Mouse (Mus musculus): ENCODE measurements around the gene Ndufb7. TPM values are rescaled to one million over a fixed set of nuclear protein-coding genes. Genes with fewer than 3 reads are reported as not detected.

The Ndufb7 gene
- polyA plus RNA-seq, 1 experiment from 2014 or later: 345 TPM

DNA sequence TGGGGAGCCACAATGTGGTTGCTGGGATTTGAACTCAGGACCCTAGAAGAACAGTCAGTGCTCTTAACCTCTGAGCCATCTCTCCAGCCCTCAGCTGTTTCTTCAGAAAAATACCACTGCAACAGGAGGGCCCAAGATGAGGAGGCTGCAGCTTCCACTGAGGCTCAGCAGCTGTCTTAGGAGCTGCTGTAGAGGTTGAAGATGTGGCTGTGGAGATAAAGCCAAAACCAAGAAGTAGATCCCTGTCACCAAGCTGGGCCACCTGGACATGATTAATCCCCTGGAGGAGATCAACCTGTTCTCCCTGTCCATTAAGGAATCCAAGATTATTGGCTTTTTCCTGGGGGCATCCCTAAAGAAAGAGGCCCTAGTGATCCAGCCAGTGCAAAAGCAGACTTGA, 33.3 kb downstream of the Ndufb7 start:
- H3K4me3 ChIP-seq (ENCODE audit: low read depth, low read length): no peak overlapping the region
- no peaks in the 10 kb centered on the region for H3K36me3 ChIP-seq (ENCODE audit: control insufficient read depth, insufficient read depth, low read length)
- H3K27ac ChIP-seq (ENCODE audit: low read length): no peak overlapping the region
- no peaks in the 10 kb centered on the region for H3K9me3 ChIP-seq (ENCODE audit: control insufficient read depth, low read depth, low read length)
- H3K27me3 ChIP-seq (ENCODE audit: control insufficient read depth, insufficient read depth, low read length): no peaks in the 10 kb centered on the region
- ATAC-seq (ENCODE audit: insufficient number of reproducible peaks, insufficient read depth, low FRiP score, low read depth): no peak
- no peaks in the 10 kb centered on the region for H3K4me1 ChIP-seq (ENCODE audit: control insufficient read depth, insufficient read depth, low read length)
- no peak overlapping the region for H3K4me2 ChIP-seq (replicated peaks; ENCODE audit: low read depth, low read length)
- no peak overlapping the region for H3K9ac ChIP-seq (replicated peaks; ENCODE audit: low read depth, low read length)

DNA sequence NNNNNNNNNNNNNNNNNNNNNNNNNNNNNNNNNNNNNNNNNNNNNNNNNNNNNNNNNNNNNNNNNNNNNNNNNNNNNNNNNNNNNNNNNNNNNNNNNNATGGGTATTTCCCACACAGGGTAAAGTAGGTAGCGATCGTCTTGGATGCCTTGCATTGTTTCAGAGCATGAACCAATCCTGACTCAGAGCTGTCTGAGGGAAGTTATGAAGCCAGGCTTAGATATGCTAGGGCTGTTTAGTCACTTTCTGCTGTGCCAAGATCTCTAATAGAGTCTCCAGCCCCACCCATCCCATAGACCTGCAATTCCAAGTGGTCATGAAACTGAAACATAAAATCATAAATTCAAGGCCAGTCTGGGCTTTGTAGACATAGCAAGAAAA, 36.2 kb downstream of the Ndufb7 start:
- no peaks in the 10 kb centered on the region for H3K9me3 ChIP-seq (ENCODE audit: control insufficient read depth, low read depth, low read length)
- no peak overlapping the region for H3K4me2 ChIP-seq (replicated peaks; ENCODE audit: low read depth, low read length)
- no peak for ATAC-seq (ENCODE audit: insufficient number of reproducible peaks, insufficient read depth, low FRiP score, low read depth)
- WGBS: 70% methylated on average over 2 of the region's 2 CpGs
- no peak overlapping the region for H3K9ac ChIP-seq (replicated peaks; ENCODE audit: low read depth, low read length)
- no peaks in the 10 kb centered on the region for H3K36me3 ChIP-seq (ENCODE audit: control insufficient read depth, insufficient read depth, low read length)
- no peak overlapping the region for H3K4me3 ChIP-seq (ENCODE audit: low read depth, low read length)
- peaks cover 3% of the 10 kb centered on the region; the same call in 1 of the 2 replicates for H3K4me1 ChIP-seq (ENCODE audit: control insufficient read depth, insufficient read depth, low read length)
- H3K27me3 ChIP-seq (ENCODE audit: control insufficient read depth, insufficient read depth, low read length): no peaks in the 10 kb centered on the region
- H3K27ac ChIP-seq (ENCODE audit: low read length): no peak overlapping the region

DNA sequence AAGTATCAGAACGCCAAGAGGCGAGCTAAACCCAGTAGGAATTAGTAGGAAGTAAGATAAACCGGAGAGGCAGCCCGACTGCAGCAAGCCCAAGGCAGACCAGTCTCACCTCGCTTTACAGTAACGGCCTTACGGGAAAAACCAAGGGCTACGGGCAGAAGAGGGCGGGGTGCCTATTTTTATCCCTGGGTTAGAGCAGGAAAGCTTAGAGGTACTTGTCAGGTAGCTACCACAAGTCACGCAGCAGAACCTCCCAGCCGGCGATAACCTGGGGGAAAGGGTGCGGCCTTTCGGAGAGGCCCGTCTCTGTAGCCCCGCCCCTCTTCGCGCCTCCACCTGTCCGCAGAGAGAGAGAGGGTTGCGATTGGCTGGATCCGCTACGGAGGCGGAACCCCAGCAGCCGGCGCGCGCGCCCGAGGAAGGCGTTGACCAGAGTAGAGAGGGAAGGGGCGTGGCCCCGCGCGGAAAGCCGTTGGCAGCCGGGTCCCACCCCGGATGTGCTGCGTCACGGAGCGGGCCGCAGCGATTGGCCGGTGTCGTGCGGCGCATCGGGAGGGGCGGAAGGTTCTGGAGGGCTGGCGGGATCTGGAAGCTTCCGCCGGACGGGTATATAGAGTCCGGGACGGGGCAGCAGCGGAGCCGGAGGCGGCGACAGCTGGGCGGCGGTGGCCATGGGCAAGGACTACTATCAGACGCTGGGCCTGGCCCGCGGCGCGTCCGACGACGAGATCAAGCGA, 41.4 kb downstream of the Ndufb7 start, which contains the start of the genes Tecr and Dnajb1:
Gene Tecr (minus strand): TSS at position 311 of the 737 bp plus-strand sequence.
Gene Dnajb1 (plus strand): TSS at position 533 of the 737 bp plus-strand sequence.
- no peaks in the 10 kb centered on the region for H3K27me3 ChIP-seq (ENCODE audit: control insufficient read depth, insufficient read depth, low read length)
- peak within 1 kb of the TSS; percentile 95 for H3K4me2 ChIP-seq (replicated peaks; ENCODE audit: low read depth, low read length)
- peak within 1 kb of the TSS; percentile 76 for H3K4me3 ChIP-seq (ENCODE audit: low read depth, low read length)
- peak; percentile 96 for ATAC-seq (ENCODE audit: insufficient number of reproducible peaks, insufficient read depth, low FRiP score, low read depth)
- WGBS: under 1% methylated on average over 66 of the region's 69 CpGs
- peak within 1 kb of the TSS; percentile 98 for H3K27ac ChIP-seq (ENCODE audit: low read length)
- no peaks in the 10 kb centered on the region for H3K9me3 ChIP-seq (ENCODE audit: control insufficient read depth, low read depth, low read length)
- peaks cover 14% of the 10 kb centered on the region for H3K4me1 ChIP-seq (ENCODE audit: control insufficient read depth, insufficient read depth, low read length)
- peak within 1 kb of the TSS; percentile 84 for H3K9ac ChIP-seq (replicated peaks; ENCODE audit: low read depth, low read length)
- H3K36me3 ChIP-seq (ENCODE audit: control insufficient read depth, insufficient read depth, low read length): peaks cover 32% of the 10 kb centered on the region

DNA sequence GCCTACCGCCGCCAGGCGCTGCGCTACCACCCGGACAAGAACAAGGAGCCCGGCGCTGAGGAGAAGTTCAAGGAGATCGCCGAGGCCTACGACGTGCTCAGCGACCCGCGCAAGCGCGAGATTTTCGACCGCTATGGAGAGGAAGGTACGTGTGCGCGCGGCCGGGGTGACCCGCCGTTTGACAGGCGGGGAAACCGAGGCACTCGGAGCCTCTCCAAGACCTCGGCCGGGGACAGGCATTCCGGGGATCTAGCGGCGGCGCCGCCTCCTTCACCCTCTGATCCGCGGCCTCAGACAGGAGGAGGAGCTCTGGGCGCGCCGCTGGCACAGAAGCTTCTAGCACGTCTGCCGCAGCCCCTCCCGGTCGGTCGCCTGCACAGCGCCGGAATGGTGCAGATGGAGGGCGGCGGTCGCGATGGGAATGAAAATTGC, 41.9 kb downstream of the Ndufb7 start:
- peak; percentile 71 for ATAC-seq (ENCODE audit: insufficient number of reproducible peaks, insufficient read depth, low FRiP score, low read depth)
- Histone ChIP-seq H3K36me3 (ENCODE audit: control insufficient read depth, insufficient read depth, low read length) (peaks cover 37% of the 10 kb centered on the region), H3K27me3 (ENCODE audit: control insufficient read depth, insufficient read depth, low read length) (no peaks in the 10 kb centered on the region), H3K4me3 (ENCODE audit: low read depth, low read length) (peak overlapping the region; percentile 76), H3K4me2 (replicated peaks; ENCODE audit: low read depth, low read length) (peak overlapping the region; percentile 95), H3K9ac (replicated peaks; ENCODE audit: low read depth, low read length) (peak overlapping the region; percentile 84), H3K4me1 (ENCODE audit: control insufficient read depth, insufficient read depth, low read length) (peaks cover 14% of the 10 kb centered on the region), H3K27ac (ENCODE audit: low read length) (peak overlapping the region; percentile 98), H3K9me3 (ENCODE audit: control insufficient read depth, low read depth, low read length) (no peaks in the 10 kb centered on the region)
- WGBS: under 1% methylated on average over 51 of the region's 51 CpGs

DNA sequence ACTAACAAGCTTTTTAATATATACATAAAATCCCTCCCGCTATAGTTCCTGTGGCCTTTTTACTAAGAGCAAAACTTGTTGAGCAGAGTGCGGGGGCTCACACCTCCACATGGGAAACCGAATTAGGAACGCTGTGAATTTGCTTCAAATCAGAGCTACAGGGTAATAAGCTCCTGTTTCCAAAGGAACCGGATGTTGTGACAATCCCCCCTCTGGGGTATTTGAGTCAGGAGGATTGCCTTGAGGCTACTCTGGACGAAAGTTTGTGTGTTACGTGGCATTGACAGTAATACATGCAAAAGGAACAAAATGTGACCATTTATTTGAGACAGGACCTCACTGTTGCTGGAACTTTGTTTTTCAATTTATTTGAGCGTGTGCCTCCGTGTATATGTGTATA, 42.6 kb downstream of the Ndufb7 start:
- H3K36me3 ChIP-seq (ENCODE audit: control insufficient read depth, insufficient read depth, low read length): peaks cover 37% of the 10 kb centered on the region
- no peaks in the 10 kb centered on the region for H3K9me3 ChIP-seq (ENCODE audit: control insufficient read depth, low read depth, low read length)
- no peaks in the 10 kb centered on the region for H3K27me3 ChIP-seq (ENCODE audit: control insufficient read depth, insufficient read depth, low read length)
- peak overlapping the region; percentile 84 for H3K9ac ChIP-seq (replicated peaks; ENCODE audit: low read depth, low read length)
- peaks cover 14% of the 10 kb centered on the region for H3K4me1 ChIP-seq (ENCODE audit: control insufficient read depth, insufficient read depth, low read length)
- peak overlapping the region; percentile 76 for H3K4me3 ChIP-seq (ENCODE audit: low read depth, low read length)
- 28% methylated on average over 9 of the region's 9 CpGs for WGBS
- H3K4me2 ChIP-seq (replicated peaks; ENCODE audit: low read depth, low read length): peak overlapping the region; percentile 95
- no peak for ATAC-seq (ENCODE audit: insufficient number of reproducible peaks, insufficient read depth, low FRiP score, low read depth)
- H3K27ac ChIP-seq (ENCODE audit: low read length): peak overlapping the region; percentile 98

DNA sequence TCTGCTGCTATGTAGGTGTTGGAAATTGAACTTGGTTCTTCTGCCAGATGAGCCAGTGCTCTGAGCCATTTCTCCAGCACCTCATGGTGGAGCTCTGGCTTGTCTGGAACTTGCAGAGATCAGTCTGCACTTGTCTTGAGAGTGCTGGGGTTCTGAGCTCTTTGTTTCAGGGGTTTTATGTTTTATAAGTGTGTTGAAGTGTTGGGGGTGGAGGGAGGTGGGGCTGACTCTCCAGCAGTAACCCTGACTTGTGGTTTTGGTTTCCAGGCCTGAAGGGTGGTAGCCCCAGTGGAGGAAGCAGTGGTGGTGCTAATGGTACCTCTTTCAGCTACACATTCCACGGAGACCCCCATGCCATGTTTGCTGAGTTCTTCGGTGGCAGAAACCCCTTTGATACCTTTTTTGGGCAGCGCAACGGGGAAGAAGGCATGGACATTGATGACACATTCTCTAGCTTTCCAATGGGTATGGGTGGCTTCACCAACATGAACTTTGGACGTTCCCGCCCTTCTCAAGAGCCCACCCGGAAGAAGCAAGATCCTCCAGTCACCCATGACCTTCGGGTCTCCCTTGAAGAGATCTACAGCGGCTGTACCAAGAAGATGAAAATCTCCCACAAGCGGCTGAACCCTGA, 43.2 kb downstream of the Ndufb7 start:
- 92% methylated on average over 10 of the region's 10 CpGs for WGBS
- peak overlapping the region; percentile 76 for H3K4me3 ChIP-seq (ENCODE audit: low read depth, low read length)

DNA sequence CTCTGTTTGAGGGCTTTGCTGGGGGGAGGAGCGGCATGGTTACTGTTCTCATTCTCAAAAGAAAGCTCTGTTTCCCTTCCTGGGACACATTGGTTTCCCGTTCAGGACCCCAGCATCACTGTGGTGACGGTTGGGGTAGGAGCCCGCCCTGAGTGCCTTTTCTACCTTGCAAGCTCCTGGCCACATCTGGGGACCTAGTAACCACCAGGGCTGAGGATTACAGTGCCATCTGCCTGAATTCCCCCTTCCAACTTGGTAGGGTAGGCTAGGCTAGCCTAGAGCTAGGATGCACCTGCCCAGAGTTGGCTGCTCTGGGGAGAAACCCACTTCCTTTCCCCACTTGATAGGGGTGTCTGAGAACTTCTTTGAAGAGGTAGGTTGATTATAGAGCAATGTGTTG, 45.5 kb downstream of the Ndufb7 start:
- ATAC-seq (ENCODE audit: insufficient number of reproducible peaks, insufficient read depth, low FRiP score, low read depth): no peak
- peaks cover 14% of the 10 kb centered on the region for H3K4me1 ChIP-seq (ENCODE audit: control insufficient read depth, insufficient read depth, low read length)
- no peak overlapping the region for H3K4me2 ChIP-seq (replicated peaks; ENCODE audit: low read depth, low read length)
- no peak overlapping the region for H3K9ac ChIP-seq (replicated peaks; ENCODE audit: low read depth, low read length)
- no peaks in the 10 kb centered on the region for H3K27me3 ChIP-seq (ENCODE audit: control insufficient read depth, insufficient read depth, low read length)
- peaks cover 37% of the 10 kb centered on the region for H3K36me3 ChIP-seq (ENCODE audit: control insufficient read depth, insufficient read depth, low read length)
- WGBS: 97% methylated on average over 4 of the region's 4 CpGs
- H3K9me3 ChIP-seq (ENCODE audit: control insufficient read depth, low read depth, low read length): no peaks in the 10 kb centered on the region
- H3K27ac ChIP-seq (ENCODE audit: low read length): no peak overlapping the region
- no peak overlapping the region for H3K4me3 ChIP-seq (ENCODE audit: low read depth, low read length)

More for the DNA sequence above, 43.2 kb downstream of the Ndufb7 start:
- Histone ChIP-seq H3K9ac (replicated peaks; ENCODE audit: low read depth, low read length) (peak overlapping the region; percentile 84), H3K4me2 (replicated peaks; ENCODE audit: low read depth, low read length) (peak overlapping the region; percentile 95), H3K27me3 (ENCODE audit: control insufficient read depth, insufficient read depth, low read length) (no peaks in the 10 kb centered on the region), H3K27ac (ENCODE audit: low read length) (no peak overlapping the region), H3K36me3 (ENCODE audit: control insufficient read depth, insufficient read depth, low read length) (peaks cover 37% of the 10 kb centered on the region), H3K4me1 (ENCODE audit: control insufficient read depth, insufficient read depth, low read length) (peaks cover 14% of the 10 kb centered on the region), H3K9me3 (ENCODE audit: control insufficient read depth, low read depth, low read length) (no peaks in the 10 kb centered on the region)
- no peak for ATAC-seq (ENCODE audit: insufficient number of reproducible peaks, insufficient read depth, low FRiP score, low read depth)

DNA sequence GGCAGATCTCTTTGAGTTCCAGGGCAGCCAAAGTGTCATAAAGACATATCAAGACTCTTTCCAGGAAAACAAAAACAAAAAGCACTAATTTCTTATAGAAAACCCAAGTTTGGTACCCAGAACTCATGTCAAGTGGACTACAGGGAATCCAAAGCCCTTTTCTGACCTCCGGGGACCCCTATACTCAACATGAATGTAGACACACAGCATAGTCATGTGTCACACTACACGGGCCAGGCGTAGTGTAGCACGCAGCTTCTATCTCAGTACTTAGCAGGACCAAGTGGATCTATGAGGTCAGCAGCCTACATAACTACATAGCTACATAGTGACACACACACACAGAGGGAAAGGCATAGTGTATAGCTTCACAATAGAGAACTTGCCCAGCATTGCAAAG, 47.2 kb downstream of the Ndufb7 start:
- no peak overlapping the region for H3K4me3 ChIP-seq (ENCODE audit: low read depth, low read length)
- H3K4me1 ChIP-seq (ENCODE audit: control insufficient read depth, insufficient read depth, low read length): peaks cover 11% of the 10 kb centered on the region
- no peaks in the 10 kb centered on the region for H3K9me3 ChIP-seq (ENCODE audit: control insufficient read depth, low read depth, low read length)
- no peaks in the 10 kb centered on the region for H3K27me3 ChIP-seq (ENCODE audit: control insufficient read depth, insufficient read depth, low read length)
- H3K9ac ChIP-seq (replicated peaks; ENCODE audit: low read depth, low read length): no peak overlapping the region
- H3K27ac ChIP-seq (ENCODE audit: low read length): no peak overlapping the region
- 94% methylated on average over 4 of the region's 4 CpGs for WGBS
- no peak for ATAC-seq (ENCODE audit: insufficient number of reproducible peaks, insufficient read depth, low FRiP score, low read depth)
- peaks cover 37% of the 10 kb centered on the region for H3K36me3 ChIP-seq (ENCODE audit: control insufficient read depth, insufficient read depth, low read length)
- no peak overlapping the region for H3K4me2 ChIP-seq (replicated peaks; ENCODE audit: low read depth, low read length)
